Mouse (Mus musculus): ENCODE measurements at regions not wholly inside any gene's neighbourhood (a gene's known extent, or its start where the extent isn't known, plus 50 kb on each side); places are given as distances from the start of the nearest gene placed in this dataset.

DNA sequence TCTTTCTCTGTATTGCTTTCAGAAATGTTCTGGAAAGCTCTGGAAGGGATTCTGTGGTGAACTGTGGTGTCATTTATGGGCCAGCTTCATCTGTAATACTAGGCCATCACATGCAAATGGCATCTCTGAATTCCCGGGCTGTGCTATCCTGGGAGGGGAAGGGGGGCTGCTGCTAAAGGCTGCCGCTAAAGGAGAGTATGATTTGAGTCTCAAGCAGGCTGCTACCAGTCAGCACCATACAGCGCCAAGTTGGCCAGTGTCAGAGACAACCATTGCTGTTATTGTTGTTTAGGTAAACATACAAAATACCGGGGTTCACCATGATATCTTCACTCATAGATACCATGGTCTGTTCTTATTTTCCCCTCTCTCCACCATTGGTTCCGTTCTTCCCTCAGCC, 543.5 kb downstream of the Zfp704 start:
- TF ChIP-seq POLR2A (IDR thresholded peaks at IDR 0.05; ENCODE audit: extremely low read depth, insufficient read depth, low read length) = no peak
- TF ChIP-seq CTCF (IDR thresholded peaks at IDR 0.05; ENCODE audit: low read depth, low read length) = no peak

All from liver, adult 2 months (tissue).